Mouse (Mus musculus) liver, embryonic 14.5 days (tissue): ENCODE data around the gene Bcas3.
"Not testable (repeated sequence)": the region's sequence is repeated elsewhere in the genome, so short reads cannot be mapped to it uniquely, and the experiment has no call there.

Experiments
- CTCF ChIP-seq: IDR thresholded peaks from 2 replicates; pipeline ENCODE4 v1.5.1; 2016; ENCODE audit warnings: antibody characterized with exemption, low read depth, control low read depth
- EP300 ChIP-seq: IDR thresholded peaks from 2 replicates; pipeline ENCODE4 v1.6.1; 2016; ENCODE audit warnings: antibody characterized with exemption, low read depth

- not testable (repeated sequence) for TF ChIP-seq CTCF, EP300
Observed at GRCm38 (mm10) chr11:85504812-85505211, 151.8 kb downstream of the Bcas3 start.
